Mouse (Mus musculus) bone marrow, adult 2 months (tissue): ENCODE measurements around the gene Cstl1. TPM values are rescaled to one million over a fixed set of nuclear protein-coding genes. Genes with fewer than 3 reads are reported as not detected.
A peak's percentile ranks its signal among the peaks of the same experiment; 100 is the strongest.

ENCODE experiments used
- H3K27ac ChIP-seq: fragments of 200-500 bp; 2 replicates; pipeline ENCODE4 v1.5.1; 2012; ENCODE audit warnings: low read depth, mild to moderate bottlenecking, control low read depth, inconsistent platforms, low read length; ENCODE audit not compliant: control insufficient read depth, poor library complexity, insufficient read depth
- H3K4me1 ChIP-seq: fragments of 200-500 bp; 2 replicates; pipeline ENCODE4 v1.6.1; 2011; ENCODE audit warnings: low read length; ENCODE audit not compliant: control insufficient read depth, insufficient read depth
- H3K4me3 ChIP-seq: fragments of 200-500 bp; replicated peaks from 2 replicates; pipeline ENCODE3; 2011; ENCODE audit warnings: mild to moderate bottlenecking, low read depth, low read length, control low read depth; ENCODE audit not compliant: control insufficient read depth
- CTCF ChIP-seq: fragments of 200-500 bp; IDR thresholded peaks from 2 replicates; pipeline ENCODE4 v1.5.1; 2011; ENCODE audit warnings: low read length, control low read depth; ENCODE audit not compliant: control insufficient read depth, insufficient read depth
- POLR2A ChIP-seq: fragments of 200-500 bp; IDR thresholded peaks from 2 replicates; pipeline ENCODE4 v1.6.1; 2011; ENCODE audit warnings: low read depth, mild to moderate bottlenecking, control low read depth, low read length, borderline replicate concordance; ENCODE audit not compliant: control insufficient read depth
- WGBS: fragments of 180-500 bp; shearing (Covaris S2); methylation state at CpG from one replicate; pipeline ENCODE4 v1.1.7; 2018; 5-methylcytosine and 5-hydroxymethylcytosine counted together
- polyA plus RNA-seq: library from polyadenylated mRNA; stranded (reverse); fragments of >200 nt; gene quantifications from 2 replicates; pipeline ENCODE4 v1.2.4, GENCODE M21; 2011; ENCODE audit warnings: low replicate concordance; ENCODE audit not compliant: missing spikeins, insufficient read depth, insufficient read length

Gene Cstl1
- not detected in 2 replicates for polyA plus RNA-seq

DNA sequence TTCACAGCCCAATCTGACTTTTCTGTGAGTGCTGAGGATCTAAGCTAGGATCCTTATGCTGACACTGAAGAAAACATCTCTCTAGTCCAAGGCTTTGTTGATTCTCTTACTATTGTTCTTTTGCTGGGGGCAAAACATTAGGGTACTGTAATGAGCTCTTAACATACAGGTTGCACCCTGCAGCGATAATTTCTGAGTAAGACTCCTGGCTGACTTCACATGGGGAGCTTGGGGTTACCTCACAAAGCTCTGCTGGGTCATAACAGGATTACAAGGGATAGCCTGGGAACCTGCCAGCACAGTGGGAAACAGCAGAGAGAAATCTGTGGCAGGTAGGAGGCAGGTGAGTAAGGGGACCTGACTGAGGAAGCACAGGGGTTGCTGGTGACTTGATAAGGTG, at the start of gene Cstl1:
Cstl1 (plus strand) TSS at position 301 of the 400 bp plus-strand sequence.
- TF ChIP-seq POLR2A: no peak
- no peak for TF ChIP-seq CTCF
- no peak within 1 kb of the TSS for H3K4me3 ChIP-seq
- H3K4me1 ChIP-seq: no peaks in the 10 kb centered on the region; the same call in 1 of the 2 replicates
- 84% methylated on average over 1 of the region's 1 CpGs for WGBS
- no peak within 1 kb of the TSS for H3K27ac ChIP-seq

DNA sequence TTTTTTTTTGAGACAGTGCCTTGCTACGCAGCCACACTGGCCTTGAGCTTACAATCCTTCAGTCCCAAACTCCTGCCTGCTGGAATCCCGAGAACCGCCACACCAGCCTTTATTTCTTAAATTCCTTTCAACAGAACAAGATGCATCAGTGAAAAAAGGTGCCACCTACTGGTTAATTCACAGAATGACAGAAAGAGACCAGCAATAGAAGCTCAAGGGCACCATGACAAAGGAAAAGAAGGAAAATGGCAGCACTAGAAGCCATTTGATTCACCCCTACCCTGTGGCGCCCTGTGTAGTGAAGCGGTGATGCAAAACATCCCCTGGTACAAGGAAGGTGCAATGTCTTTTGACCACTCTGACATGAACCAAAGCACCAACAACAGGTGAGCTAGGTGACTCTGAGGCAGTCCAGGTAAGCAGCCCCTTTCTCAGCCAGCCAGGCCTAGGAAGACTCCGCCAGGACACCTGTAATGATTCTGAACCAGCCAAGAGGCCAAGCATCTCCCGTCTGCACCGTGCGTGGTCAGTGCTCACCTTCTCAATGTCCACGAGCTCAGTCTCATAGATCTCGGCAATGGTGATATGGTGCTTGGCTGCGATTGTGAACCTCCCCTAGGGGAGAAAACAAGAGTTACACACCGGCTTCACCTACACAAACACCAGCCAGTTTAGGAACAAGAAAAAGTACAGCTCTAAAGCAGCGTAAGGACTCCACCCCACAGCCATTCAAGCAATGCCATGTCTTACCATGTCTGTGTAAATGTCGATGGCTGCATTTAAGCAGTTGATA, 43.6 kb upstream of the Cstl1 start:
- H3K4me3 ChIP-seq: no peak overlapping the region
- WGBS: 83% methylated on average over 15 of the region's 15 CpGs

DNA sequence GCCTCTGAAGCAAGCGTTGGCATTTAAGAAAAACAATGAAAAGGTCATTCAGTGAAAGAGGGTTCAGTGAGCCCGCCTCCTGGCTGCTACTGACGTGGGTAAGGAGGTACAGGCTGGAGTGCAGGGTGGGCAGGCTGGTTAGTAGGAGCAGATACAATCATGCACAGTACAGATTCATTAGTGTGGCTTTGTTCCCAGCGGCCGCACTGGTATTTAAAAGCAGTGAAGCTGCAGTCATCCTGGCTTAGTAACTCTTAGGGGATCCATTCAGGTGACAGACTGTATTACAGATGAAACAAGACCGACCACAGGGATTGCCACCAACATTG, 43.0 kb upstream of the Cstl1 start:
- no peak overlapping the region for H3K27ac ChIP-seq
- TF ChIP-seq POLR2A (no peak), CTCF (no peak)
- no peaks in the 10 kb centered on the region for H3K4me1 ChIP-seq
- H3K4me3 ChIP-seq: no peak overlapping the region
- 82% methylated on average over 6 of the region's 6 CpGs for WGBS

More for the DNA sequence above, 43.6 kb upstream of the Cstl1 start:
- no peaks in the 10 kb centered on the region for H3K4me1 ChIP-seq
- no peak for TF ChIP-seq CTCF
- TF ChIP-seq POLR2A: no peak
- H3K27ac ChIP-seq: no peak overlapping the region

DNA sequence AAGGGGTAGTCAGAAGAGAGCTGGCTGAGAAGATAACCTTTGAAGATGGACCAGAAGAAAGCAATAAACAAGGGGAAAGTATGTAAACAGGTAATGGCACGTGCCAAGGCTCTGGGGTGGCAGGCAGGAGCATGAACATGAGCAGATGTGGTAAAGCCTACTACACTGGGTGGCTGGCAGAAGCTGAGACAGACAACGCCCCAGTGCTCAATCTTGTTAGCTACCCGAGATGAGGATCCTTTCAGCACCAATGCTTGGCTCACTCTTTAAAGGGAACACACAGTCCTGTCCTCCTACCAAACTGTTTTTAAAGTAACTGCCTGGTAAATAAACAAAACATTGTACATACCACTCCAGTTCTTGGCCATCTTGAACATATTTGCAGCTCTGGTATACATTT, 37.8 kb upstream of the Cstl1 start:
- 76% methylated on average over 3 of the region's 3 CpGs for WGBS
- H3K4me1 ChIP-seq: no peaks in the 10 kb centered on the region

DNA sequence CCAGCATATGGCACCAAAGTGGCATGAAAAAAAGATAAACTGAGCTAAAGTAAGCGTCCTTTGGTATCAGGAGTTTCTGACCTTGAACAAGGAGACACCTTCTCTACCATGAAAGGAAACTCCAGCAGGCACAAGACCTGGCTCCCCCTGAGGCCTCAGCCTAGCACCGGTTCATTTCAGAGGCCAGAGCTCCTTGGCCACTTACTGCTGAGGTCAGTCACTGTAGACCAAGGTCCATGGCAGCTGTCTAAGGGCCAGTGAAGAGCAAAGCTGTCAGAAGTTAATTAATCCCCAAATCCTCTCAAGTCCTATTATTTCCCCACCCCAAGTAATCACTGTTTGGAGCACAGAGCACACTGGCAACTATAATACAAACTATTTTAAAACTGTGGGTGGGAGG, 33.1 kb upstream of the Cstl1 start:
- H3K4me3 ChIP-seq: no peak overlapping the region

More for the DNA sequence above, 37.8 kb upstream of the Cstl1 start:
- TF ChIP-seq POLR2A (no peak), CTCF (no peak)
- H3K27ac ChIP-seq: no peak overlapping the region
- no peak overlapping the region for H3K4me3 ChIP-seq

DNA sequence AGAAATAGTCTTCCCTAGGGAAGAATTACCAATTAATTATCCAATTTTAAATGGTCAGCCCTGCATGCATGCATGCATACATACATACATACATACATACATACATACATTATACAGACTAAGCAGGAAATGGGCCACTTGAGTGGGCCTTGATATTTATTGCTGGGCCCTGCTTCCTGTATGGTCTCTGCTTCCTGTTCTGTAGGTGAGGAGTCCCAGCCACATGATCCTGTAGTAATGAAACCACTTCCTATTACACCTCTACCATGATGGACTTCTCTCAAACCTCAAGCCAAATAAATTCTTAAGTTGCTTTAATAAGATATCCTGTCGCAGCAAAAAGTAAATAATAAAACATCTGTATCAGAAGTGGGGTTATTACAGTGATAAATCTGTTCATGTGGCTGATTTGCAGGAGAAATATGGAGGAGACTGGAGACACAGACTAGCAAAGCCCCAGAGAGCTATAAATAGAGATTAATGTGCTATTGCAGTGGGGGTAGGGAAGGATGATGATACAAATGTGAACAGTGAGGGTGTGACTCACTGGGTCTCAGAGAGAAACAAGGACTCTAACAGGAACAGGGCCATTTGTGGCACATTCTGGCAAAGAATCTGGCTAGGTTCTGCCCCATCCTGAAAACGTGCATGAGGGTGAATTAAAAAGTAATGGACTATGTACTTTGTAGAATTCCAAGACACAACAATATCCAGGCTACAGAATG, 30.7 kb upstream of the Cstl1 start:
- no peak for TF ChIP-seq POLR2A
- TF ChIP-seq CTCF: no peak
- Histone ChIP-seq H3K4me1 (no peaks in the 10 kb centered on the region), H3K4me3 (no peak overlapping the region), H3K27ac (no peak overlapping the region)
- 26% methylated on average over 2 of the region's 2 CpGs for whole genome bisulfite sequencing

More for the DNA sequence above, 33.1 kb upstream of the Cstl1 start:
- TF ChIP-seq CTCF (no peak), POLR2A (no peak)
- 81% methylated on average over 2 of the region's 2 CpGs for WGBS
- Histone ChIP-seq H3K4me1 (no peaks in the 10 kb centered on the region), H3K27ac (no peak overlapping the region)

DNA sequence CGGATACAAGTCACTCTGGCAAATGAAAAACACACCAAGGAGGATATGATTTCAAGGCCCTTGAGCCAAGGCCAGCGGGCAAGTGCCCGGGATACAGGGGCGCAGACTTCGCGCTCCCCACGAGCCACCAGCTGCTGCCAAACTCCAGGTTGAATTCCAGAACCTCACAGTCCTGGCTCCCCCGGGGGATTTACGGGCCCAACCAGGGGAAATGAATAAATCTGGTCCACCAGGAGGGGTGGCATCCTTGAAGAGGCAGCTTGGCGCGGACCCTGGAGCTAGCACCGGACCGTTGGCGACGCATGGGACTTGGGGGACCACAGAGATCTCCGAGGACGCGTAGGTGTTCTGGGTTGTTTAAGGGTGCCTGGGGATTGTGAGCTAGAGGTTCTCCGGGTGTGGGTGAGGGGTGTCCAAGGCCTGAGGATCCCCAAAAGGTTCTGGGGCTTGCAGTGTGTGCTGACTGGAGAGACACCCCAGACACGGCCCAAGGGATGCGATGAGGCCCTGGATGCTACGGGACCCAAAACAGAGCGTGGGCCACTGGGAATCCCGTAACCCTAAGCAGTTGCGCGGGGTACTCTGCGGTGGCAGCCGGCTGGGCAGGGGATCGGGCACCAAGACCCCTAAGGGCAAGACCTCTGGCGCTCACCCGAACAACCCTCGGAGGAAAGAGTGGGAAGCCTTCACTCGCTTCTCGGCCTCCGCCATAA, 18.4 kb upstream of the Cstl1 start:
- no peak overlapping the region; the same call in 1 of the 2 replicates for H3K27ac ChIP-seq
- TF ChIP-seq POLR2A: no peak

DNA sequence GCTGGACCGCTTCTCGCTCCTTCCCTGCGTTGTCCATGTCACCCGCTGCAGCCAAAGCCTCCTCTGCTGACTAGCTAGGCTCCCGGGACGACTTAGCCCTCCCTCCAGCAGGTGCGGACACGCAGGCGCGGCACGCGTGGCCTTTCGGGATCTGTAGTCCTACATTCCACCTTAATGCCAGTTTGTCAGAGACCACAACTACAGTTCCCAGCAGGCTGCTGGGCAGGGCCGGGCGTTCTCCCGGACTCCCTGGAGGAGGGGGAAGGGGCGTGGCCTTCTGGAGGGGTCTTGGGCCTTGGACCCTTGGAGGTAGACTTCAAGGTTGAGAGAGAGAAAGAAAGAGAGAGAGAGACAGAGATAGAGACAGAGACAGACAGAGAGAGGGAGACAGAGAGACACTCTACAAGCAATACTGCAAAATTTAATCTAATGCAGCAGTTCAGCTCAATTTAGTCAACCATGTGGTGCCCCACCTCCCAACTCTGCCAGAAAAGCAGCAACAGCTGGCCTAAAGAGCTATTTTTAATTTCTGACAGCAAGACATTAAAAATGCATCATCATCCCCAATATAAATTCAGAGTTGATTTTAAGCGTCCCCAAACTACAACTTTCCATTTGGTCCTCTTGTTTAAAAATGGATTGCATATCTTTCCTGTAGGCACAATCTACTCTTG, 17.7 kb upstream of the Cstl1 start, which contains the start of gene Napb:
Napb (minus strand) TSS at position 141 of the 674 bp plus-strand sequence.
- no peak within 1 kb of the TSS; the same call in 1 of the 2 replicates for H3K27ac ChIP-seq
- WGBS: 4% methylated on average over 18 of the region's 18 CpGs
- TF ChIP-seq CTCF: no peak
- TF ChIP-seq POLR2A: peak; percentile 49; the same call in 1 of the 2 replicates
- peak within 1 kb of the TSS; percentile 78 for H3K4me3 ChIP-seq
- no peaks in the 10 kb centered on the region; the same call in 1 of the 2 replicates for H3K4me1 ChIP-seq

More for the DNA sequence above, 18.4 kb upstream of the Cstl1 start:
- whole genome bisulfite sequencing: 3% methylated on average over 35 of the region's 35 CpGs
- Histone ChIP-seq H3K4me1 (no peaks in the 10 kb centered on the region; the same call in 1 of the 2 replicates), H3K4me3 (peak overlapping the region; percentile 78)
